17 mouse cellular contexts compared by ENCODE assay signal in genomic region chr8:91818784-91819183, GRCm38 (mm10). TPM values are rescaled to one million over a fixed set of nuclear protein-coding genes. Genes with fewer than 3 reads are reported as not detected.
DNase-seq lines count a peak whose midpoint lies in the region; ATAC-seq lines count a peak whose summit lies in the region.
"Had no signal": no experiment of that assay in that cellular context is flagged by ENCODE, and none has a peak within 500 bp of the region (broad histone marks: within the 10 kb centered on the region; RNA-seq: fewer than 3 reads in every experiment).

No protein-coding gene starts in this region.

- no peaks in the 10 kb centered on the region for H3K9me3 ChIP-seq in midbrain, embryonic 10.5 days (replicated peaks)
- no peaks in the 10 kb centered on the region for H3K9me3 ChIP-seq in midbrain, embryonic 13.5 days
- no peaks in the 10 kb centered on the region for H3K9me3 ChIP-seq in neural tube, embryonic 11.5 days (ENCODE audit: control insufficient read depth, low read length)
- H3K9me3 ChIP-seq: forebrain, embryonic 15.5 days; limb, embryonic 12.5 days had no signal

- H3K9ac ChIP-seq in midbrain, embryonic 13.5 days (replicated peaks): no peak overlapping the region
- H3K9ac ChIP-seq in neural tube, embryonic 11.5 days (ENCODE audit: low read length): no peak overlapping the region
- H3K9ac ChIP-seq: forebrain, embryonic 15.5 days; limb, embryonic 12.5 days had no signal

- intact Hi-C loops in heart, postnatal 25 days (cut with DNase I): loop anchor here (5.0 kb wide), 1 partner anchor 34 kb away; no protein-coding TSS in a partner anchor

- 20% methylated on average over 3 of the region's 3 CpGs for WGBS in midbrain, embryonic 10.5 days
- whole genome bisulfite sequencing in midbrain, embryonic 13.5 days: 31% methylated on average over 3 of the region's 3 CpGs
- WGBS in neural tube, embryonic 11.5 days: 3% methylated on average over 3 of the region's 3 CpGs

- peak; percentile 92 for DNase-seq in heart, adult 11 months
- no peak for DNase-seq in heart, postnatal 25 days (ENCODE audit: low spot score)
- DNase-seq in midbrain, embryonic 10.5 days (ENCODE audit: low spot score): peak; percentile 25
- peak; percentile 83 for DNase-seq in kidney, adult 9 months
- DNase-seq in neural tube, embryonic 11.5 days (ENCODE audit: low spot score): peak; percentile 22
- no peak for DNase-seq in testis, postnatal 14 days (ENCODE audit: low spot score)
- no peak for DNase-seq in cerebellum, adult 11 months
- DNase-seq: heart, postnatal 14 days; layer of hippocampus, postnatal 36 days; right cerebral cortex, postnatal 4 days; thymus, postnatal 25 days had no signal

- ATAC-seq in midbrain, embryonic 13.5 days: no peak
- no peak for ATAC-seq in neural tube, embryonic 11.5 days (ENCODE audit: insufficient read depth, low FRiP score, low TSS enrichment)
- ATAC-seq: forebrain, embryonic 15.5 days had no signal

- H3K27ac ChIP-seq in midbrain, embryonic 10.5 days (replicated peaks): 0 out of 2 replicates have a peak overlapping the region, but pooled peaks have one; percentile 9
- H3K27ac ChIP-seq in midbrain, embryonic 13.5 days: no peak overlapping the region
- no peak overlapping the region for H3K27ac ChIP-seq in neural tube, embryonic 11.5 days (ENCODE audit: low read depth, low read length)
- H3K27ac ChIP-seq: forebrain, embryonic 15.5 days; limb, embryonic 12.5 days had no signal

- H3K4me2 ChIP-seq in midbrain, embryonic 13.5 days (replicated peaks): no peak overlapping the region
- H3K4me2 ChIP-seq in neural tube, embryonic 11.5 days (ENCODE audit: low read depth): no peak overlapping the region
- H3K4me2 ChIP-seq: forebrain, embryonic 15.5 days; limb, embryonic 12.5 days had no signal

- H3K27me3 ChIP-seq in midbrain, embryonic 10.5 days (ENCODE audit: low read depth, poor library complexity, severe bottlenecking): peaks cover 53% of the 10 kb centered on the region
- peaks cover 38% of the 10 kb centered on the region for H3K27me3 ChIP-seq in midbrain, embryonic 13.5 days
- no peaks in the 10 kb centered on the region for H3K27me3 ChIP-seq in neural tube, embryonic 11.5 days (ENCODE audit: control insufficient read depth, insufficient read depth, low read length)

- peaks cover 29% of the 10 kb centered on the region for H3K4me1 ChIP-seq in midbrain, embryonic 10.5 days
- peaks cover 6% of the 10 kb centered on the region; the same call in 1 of the 2 replicates for H3K4me1 ChIP-seq in midbrain, embryonic 13.5 days (replicated peaks)
- peaks cover 20% of the 10 kb centered on the region; the same call in 1 of the 2 replicates for H3K4me1 ChIP-seq in neural tube, embryonic 11.5 days (ENCODE audit: control insufficient read depth, insufficient read depth, low read length)
- H3K4me1 ChIP-seq: forebrain, embryonic 15.5 days had no signal

- H3K36me3 ChIP-seq in midbrain, embryonic 10.5 days: no peaks in the 10 kb centered on the region
- H3K36me3 ChIP-seq in midbrain, embryonic 13.5 days: no peaks in the 10 kb centered on the region
- no peaks in the 10 kb centered on the region for H3K36me3 ChIP-seq in neural tube, embryonic 11.5 days (ENCODE audit: control insufficient read depth, insufficient read depth, low read length)
- H3K36me3 ChIP-seq: forebrain, embryonic 15.5 days; limb, embryonic 12.5 days had no signal

- H3K4me3 ChIP-seq in midbrain, embryonic 10.5 days: no peak overlapping the region
- H3K4me3 ChIP-seq in midbrain, embryonic 13.5 days (replicated peaks): no peak overlapping the region
- H3K4me3 ChIP-seq in neural tube, embryonic 11.5 days (ENCODE audit: low read depth, low read length): no peak overlapping the region
- H3K4me3 ChIP-seq: forebrain, embryonic 15.5 days; limb, embryonic 12.5 days had no signal

RNA-seq across cellular contexts. Expression of gene Irx3, which starts 16.9 kb away (rescaled TPM):
- 10 to 100 TPM; 30.5 to 37.2 TPM for total RNA-seq in heart, postnatal 25 days (2021)
- polyA plus RNA-seq in midbrain, embryonic 10.5 days (2016; fragmentation: Nextera tagmentation; extraction: Ambion mirVana): 46.2 and 49.9 TPM in 2 replicates
- 27.5 and 37.4 TPM in 2 replicates for polyA plus RNA-seq in midbrain, embryonic 13.5 days (2015; fragmentation: Nextera tagmentation; extraction: Ambion mirVana)
- polyA plus RNA-seq in neural tube, embryonic 11.5 days (2014; fragmentation: Nextera tagmentation; extraction: Ambion mirVana): 16.1 and 19.8 TPM in 2 replicates
- total RNA-seq: granulocyte monocyte progenitor cell, adult 5-6 weeks; megakaryocyte progenitor cell, adult 5-6 weeks; monocyte, adult 5-6 weeks had no signal

Comparison
In these comparisons a context has a peak if more than half of its experiments do, and no peak if none do; other contexts are left out.
1. DNase-seq: peak in heart, adult 11 months (single experiment), midbrain, embryonic 10.5 days (single experiment), kidney, adult 9 months (single experiment) and neural tube, embryonic 11.5 days (single experiment); none in heart, postnatal 25 days (single experiment), testis, postnatal 14 days (single experiment) and cerebellum, adult 11 months (single experiment).